Mouse (Mus musculus) ES-E14 (cell line): ENCODE data around the gene Olfr644. TPM values are rescaled to one million over a fixed set of nuclear protein-coding genes. Genes with fewer than 3 reads are reported as not detected.

Source experiments
- DNase-seq: peaks from one replicate; pipeline ENCODE4 v3.0.0-alpha.2; 2013; ENCODE audit warnings: low read depth, low spot score
- H3K27ac ChIP-seq: 2 replicates; pipeline ENCODE4 v1.5.1; 2012; ENCODE audit warnings: low read depth, mild to moderate bottlenecking, low read length, moderate library complexity, mixed read lengths; ENCODE audit not compliant: poor library complexity, insufficient read depth, severe bottlenecking
- H3K36me3 ChIP-seq: 2 replicates; pipeline ENCODE4 v1.6.1; 2012; ENCODE audit warnings: mild to moderate bottlenecking, low read length, moderate library complexity, mixed read lengths; ENCODE audit not compliant: control insufficient read depth, poor library complexity, insufficient read depth, severe bottlenecking
- H3K4me1 ChIP-seq, 2 experiments: fragments of 150-350 bp in 1 of 2; sonication (generic) in 1 of 2; 2 replicates each; pipeline ENCODE4 v1.6.1; 2012; ENCODE audit warnings: low read length in 2 of 2, mild to moderate bottlenecking in 1 of 2, mixed read lengths in 1 of 2; ENCODE audit not compliant: control insufficient read depth in 2 of 2, insufficient read depth in 2 of 2, poor library complexity in 1 of 2
- H3K4me3 ChIP-seq, 2 experiments: fragments of 150-350 bp in 1 of 2; sonication (generic) in 1 of 2; 2 replicates each; pipeline ENCODE4 v1.5.1; 2012; ENCODE audit warnings: low read length in 2 of 2, low read depth in 1 of 2, mild to moderate bottlenecking in 1 of 2, mixed read lengths in 1 of 2; ENCODE audit not compliant: insufficient read depth in 1 of 2, poor library complexity in 1 of 2, severe bottlenecking in 1 of 2
- H3K9ac ChIP-seq: 2 replicates; pipeline ENCODE4 v1.6.1; 2012; ENCODE audit warnings: low read depth, mild to moderate bottlenecking, low read length, mixed read lengths; ENCODE audit not compliant: poor library complexity, insufficient read depth, severe bottlenecking
- H3K9me3 ChIP-seq: fragments of 150-350 bp; sonication (generic); 2 replicates; pipeline ENCODE4 v1.6.1; 2012; ENCODE audit warnings: low read depth, mild to moderate bottlenecking, low read length; ENCODE audit not compliant: control insufficient read depth, insufficient read depth
- CHD2 ChIP-seq: IDR thresholded peaks from 2 replicates; pipeline ENCODE4 v1.6.1; 2014; ENCODE audit warnings: mild to moderate bottlenecking, low read depth, low read length, inconsistent platforms
- HCFC1 ChIP-seq: IDR thresholded peaks from 2 replicates; pipeline ENCODE4 v1.6.1; 2012; ENCODE audit warnings: low read length, inconsistent platforms, borderline replicate concordance; ENCODE audit not compliant: insufficient read depth
- MAFK ChIP-seq: IDR thresholded peaks from 2 replicates; pipeline ENCODE4 v1.6.1; 2014; ENCODE audit warnings: mild to moderate bottlenecking, low read depth, low read length, inconsistent platforms; ENCODE audit not compliant: insufficient read depth
- ZC3H11A ChIP-seq: IDR thresholded peaks from 2 replicates; pipeline ENCODE4 v1.6.1; 2012; ENCODE audit warnings: low read depth, mild to moderate bottlenecking, inconsistent platforms, low read length, borderline replicate concordance
- ZNF384 ChIP-seq: IDR thresholded peaks from 2 replicates; pipeline ENCODE4 v1.6.1; 2012; ENCODE audit warnings: low read depth, low read length, inconsistent platforms
- in situ Hi-C, 2 experiments: fragments of 600-800 bp; cut with MboI; formaldehyde crosslinking; loops; one replicate each; pipeline ENCODE4 v1.15.1; 2025; ENCODE audit warnings: low sequenced_read_pairs in 2 of 2, inconsistent platforms in 1 of 2; ENCODE audit not compliant: unreplicated experiment in 2 of 2
- total RNA-seq: library from RNA; depleted of rRNA; stranded (reverse); fragments of 300-350 nt; gene quantifications from 2 replicates; pipeline ENCODE4 v1.2.3, GENCODE M21; 2012; rRNA removed

Olfr644 gene
- total RNA-seq, 1 experiment, result not detected

- in situ Hi-C loops, result no loop called here
- H3K9me3 ChIP-seq, result no peaks in the 10 kb centered on the region
- H3K36me3 ChIP-seq, result no peaks in the 10 kb centered on the region
- DNase-seq, result no peak
- H3K9ac ChIP-seq, result no peak within 1 kb of the TSS
- TF ChIP-seq HCFC1, result no peak
- no peak within 1 kb of the TSS for H3K27ac ChIP-seq
- no peak within 1 kb of the TSS for H3K4me3 ChIP-seq
- H3K4me1 ChIP-seq, result no peaks in the 10 kb centered on the region
Observed at GRCm38 (mm10) chr7:104025473-104025872, 46.2 kb downstream of the Olfr644 start, which contains the start of gene Olfr640. Olfr640 (minus strand) TSS chr7:104025573.

- no peak overlapping the region for H3K9ac ChIP-seq
- no peaks in the 10 kb centered on the region for H3K36me3 ChIP-seq
- in situ Hi-C loops, result no loop called here
- no peak overlapping the region for H3K27ac ChIP-seq
- no peaks in the 10 kb centered on the region for H3K4me1 ChIP-seq
- DNase-seq, result no peak
- no peak overlapping the region for H3K4me3 ChIP-seq
- no peaks in the 10 kb centered on the region for H3K9me3 ChIP-seq
- no peak for TF ChIP-seq HCFC1
- no peak for TF ChIP-seq ZC3H11A
- no peak for TF ChIP-seq CHD2
- no peak for TF ChIP-seq ZNF384
- no peak for TF ChIP-seq MAFK
Observed at GRCm38 (mm10) chr7:104021651-104022050, 50.0 kb downstream of the Olfr644 start.

DNA sequence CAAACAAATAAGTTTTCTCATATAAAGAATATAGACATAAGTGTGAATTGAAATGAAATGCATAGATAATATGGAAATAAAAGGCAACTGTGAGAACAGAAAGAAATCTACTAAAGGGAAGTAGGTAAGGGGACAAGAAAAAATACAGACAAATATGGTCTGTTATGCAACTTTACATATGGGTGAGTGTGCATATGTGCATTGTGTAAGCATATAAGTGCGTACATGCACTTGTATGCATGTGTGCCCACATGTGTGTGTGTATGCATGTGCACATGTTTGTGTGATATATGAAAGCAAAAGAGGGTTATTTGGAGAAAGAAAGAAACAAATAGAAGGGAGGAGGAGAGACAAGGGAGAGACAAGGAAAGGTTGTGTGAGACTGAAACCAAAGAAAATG, 52.7 kb downstream of the Olfr644 start:
- no peak for TF ChIP-seq MAFK
- TF ChIP-seq ZC3H11A, result no peak
- TF ChIP-seq ZNF384, result no peak
- no peak for TF ChIP-seq HCFC1
- no peak for TF ChIP-seq CHD2
- Histone ChIP-seq H3K4me1 (no peaks in the 10 kb centered on the region), H3K4me3 (no peak overlapping the region), H3K9me3 (no peaks in the 10 kb centered on the region), H3K27ac (no peak overlapping the region), H3K9ac (no peak overlapping the region), H3K36me3 (no peaks in the 10 kb centered on the region)
- DNase-seq, result no peak
- in situ Hi-C loops, result no loop called here

- H3K36me3 ChIP-seq, result no peaks in the 10 kb centered on the region
- TF ChIP-seq CHD2, result no peak
- TF ChIP-seq MAFK, result no peak
- no peak for TF ChIP-seq HCFC1
- no peak for TF ChIP-seq ZC3H11A
- no peak for TF ChIP-seq ZNF384
- in situ Hi-C loops, result no loop called here
- H3K4me3 ChIP-seq, result no peak within 1 kb of the TSS
- H3K9me3 ChIP-seq, result no peaks in the 10 kb centered on the region
- DNase-seq, result no peak
- H3K27ac ChIP-seq, result no peak within 1 kb of the TSS
- no peaks in the 10 kb centered on the region for H3K4me1 ChIP-seq
- no peak within 1 kb of the TSS for H3K9ac ChIP-seq
Observed at GRCm38 (mm10) chr7:104017203-104017602, 54.5 kb downstream of the Olfr644 start, which contains the start of gene Olfr639. Olfr639 (minus strand) TSS chr7:104017303.

Other genes starting within 250 kb of the Olfr644 start
- gene Hbb-bs, start 243.8 kb downstream of the Olfr644 start, total RNA-seq, result not detected in 2 replicates
- gene Hbb-bh2, start 231.3 kb downstream of the Olfr644 start, total RNA-seq, result not detected in 2 replicates
- gene Hbb-bh1, start 228.7 kb downstream of the Olfr644 start, total RNA-seq, result not detected in 2 replicates
- gene Hbb-y, start 218.7 kb downstream of the Olfr644 start, total RNA-seq, result not detected in 2 replicates
- not detected in 2 replicates for gene Olfr66, start 185.6 kb downstream of the Olfr644 start, total RNA-seq
- gene Olfr64, start 177.4 kb downstream of the Olfr644 start, total RNA-seq, result not detected in 2 replicates
- gene Olfr65, start 168.4 kb downstream of the Olfr644 start, total RNA-seq, result not detected in 2 replicates
- not detected in 2 replicates for gene Olfr631, start 143.0 kb downstream of the Olfr644 start, total RNA-seq
- not detected in 2 replicates for gene Olfr632, start 137.5 kb downstream of the Olfr644 start, total RNA-seq
- gene Olfr633, start 127.4 kb downstream of the Olfr644 start, total RNA-seq, result not detected in 2 replicates
- not detected in 2 replicates for gene Olfr635, start 100.7 kb downstream of the Olfr644 start, total RNA-seq
- not detected in 2 replicates for gene Olfr638, start 73.1 kb downstream of the Olfr644 start, total RNA-seq
- gene Olfr639, start 54.6 kb downstream of the Olfr644 start, total RNA-seq, result 0.42 and 0.45 TPM in 2 replicates
- gene Olfr640, start 46.3 kb downstream of the Olfr644 start, total RNA-seq, result not detected in 2 replicates
- gene Olfr641, start 36.4 kb downstream of the Olfr644 start, total RNA-seq, result not detected in 2 replicates
- gene Olfr642, start 19.2 kb downstream of the Olfr644 start, total RNA-seq, result not detected in 2 replicates
- gene 4930516K23Rik, start 10.4 kb downstream of the Olfr644 start, total RNA-seq, result not detected in 2 replicates
- gene Olfr645, start 13.6 kb upstream of the Olfr644 start, total RNA-seq, result not detected in 2 replicates
- not detected in 2 replicates for gene Olfr646, start 33.0 kb upstream of the Olfr644 start, total RNA-seq
- gene Ubqln5, start 58.0 kb upstream of the Olfr644 start, total RNA-seq, result not detected in 2 replicates
- gene Olfr643, start 65.5 kb upstream of the Olfr644 start, total RNA-seq, result not detected in 2 replicates
- not detected in 2 replicates for gene Ubqln3, start 71.4 kb upstream of the Olfr644 start, total RNA-seq
- gene Ubqlnl, start 78.7 kb upstream of the Olfr644 start, total RNA-seq, result not detected in 2 replicates
- not detected in 2 replicates for gene Olfm5, start 93.0 kb upstream of the Olfr644 start, total RNA-seq
- gene Olfr648, start 111.5 kb upstream of the Olfr644 start, total RNA-seq, result 0.04 and 0.05 TPM in 2 replicates
- gene Olfr649, start 124.1 kb upstream of the Olfr644 start, total RNA-seq, result not detected in 2 replicates
- gene Trim6, start 146.9 kb upstream of the Olfr644 start, total RNA-seq, result 73.9 and 86.1 TPM in 2 replicates
- gene Trim34a, start 172.6 kb upstream of the Olfr644 start, total RNA-seq, result 1.3 and 1.6 TPM in 2 replicates
- not detected in 2 replicates for gene Trim5, start 216.2 kb upstream of the Olfr644 start, total RNA-seq
- not detected in 2 replicates for gene Trim12a, start 243.6 kb upstream of the Olfr644 start, total RNA-seq